Mouse (Mus musculus): ENCODE data around the gene Dpm1. TPM values are rescaled to one million over a fixed set of nuclear protein-coding genes. Genes with fewer than 3 reads are reported as not detected.
A peak's percentile ranks its signal among the peaks of the same experiment; 100 is the strongest.

Gene Dpm1
- polyA plus RNA-seq, 1 experiment from 2014 or later = 71.7 TPM

- H3K9me3 ChIP-seq (replicated peaks; ENCODE audit: control insufficient read depth, low read length) = no peaks in the 10 kb centered on the region
- H3K9ac ChIP-seq (ENCODE audit: low read length) = peak overlapping the region; percentile 100
- WGBS = under 1% methylated on average over 35 of the region's 49 CpGs
- H3K4me1 ChIP-seq (ENCODE audit: control insufficient read depth, insufficient read depth, low read length) = peaks cover 15% of the 10 kb centered on the region
- H3K36me3 ChIP-seq (ENCODE audit: control insufficient read depth, insufficient read depth, low read length) = peaks cover 41% of the 10 kb centered on the region
- H3K4me2 ChIP-seq (ENCODE audit: low read length) = peak overlapping the region; percentile 86
- H3K27ac ChIP-seq (ENCODE audit: low read depth, low read length) = peak overlapping the region; percentile 99
- DNase-seq (ENCODE audit: low spot score) = peak; percentile 39
- peak; percentile 29 for ATAC-seq
- peak overlapping the region; percentile 99 for H3K4me3 ChIP-seq (ENCODE audit: low read depth, low read length)
- H3K27me3 ChIP-seq (replicated peaks; ENCODE audit: control insufficient read depth, insufficient read depth, low read length) = no peaks in the 10 kb centered on the region
These were observed 24.4 kb downstream of the Dpm1 start for GRCm38 (mm10) chr2:168205681-168206631.

- H3K36me3 ChIP-seq (ENCODE audit: control insufficient read depth, insufficient read depth, low read length) = peaks cover 34% of the 10 kb centered on the region
- ATAC-seq (peak; percentile 29; the same call in 1 of the 2 replicates), DNase-seq (ENCODE audit: low spot score) (peak; percentile 94)
- 3% methylated on average over 6 of the region's 6 CpGs for WGBS
- no peaks in the 10 kb centered on the region for H3K27me3 ChIP-seq (replicated peaks; ENCODE audit: control insufficient read depth, insufficient read depth, low read length)
- H3K4me1 ChIP-seq (ENCODE audit: control insufficient read depth, insufficient read depth, low read length) = peaks cover 19% of the 10 kb centered on the region
- H3K4me2 ChIP-seq (ENCODE audit: low read length) = peak overlapping the region; percentile 86
- H3K9ac ChIP-seq (ENCODE audit: low read length) = peak overlapping the region; percentile 100
- no peaks in the 10 kb centered on the region for H3K9me3 ChIP-seq (replicated peaks; ENCODE audit: control insufficient read depth, low read length)
- peak overlapping the region; percentile 99 for H3K4me3 ChIP-seq (ENCODE audit: low read depth, low read length)
- peak overlapping the region; percentile 99 for H3K27ac ChIP-seq (ENCODE audit: low read depth, low read length)
These were observed 25.1 kb downstream of the Dpm1 start for GRCm38 (mm10) chr2:168205265-168205664.

- Histone ChIP-seq H3K9ac (ENCODE audit: low read length) (no peak overlapping the region; the same call in 1 of the 2 replicates), H3K36me3 (ENCODE audit: control insufficient read depth, insufficient read depth, low read length) (peaks cover 29% of the 10 kb centered on the region), H3K27ac (ENCODE audit: low read depth, low read length) (no peak overlapping the region), H3K9me3 (replicated peaks; ENCODE audit: control insufficient read depth, low read length) (no peaks in the 10 kb centered on the region), H3K4me1 (ENCODE audit: control insufficient read depth, insufficient read depth, low read length) (peaks cover 22% of the 10 kb centered on the region), H3K4me3 (ENCODE audit: low read depth, low read length) (peak overlapping the region; percentile 99), H3K27me3 (replicated peaks; ENCODE audit: control insufficient read depth, insufficient read depth, low read length) (no peaks in the 10 kb centered on the region), H3K4me2 (ENCODE audit: low read length) (peak overlapping the region; percentile 86)
- DNase-seq (ENCODE audit: low spot score) (no peak), ATAC-seq (no peak)
- WGBS = 88% methylated on average over 8 of the region's 8 CpGs
These were observed 25.9 kb downstream of the Dpm1 start for GRCm38 (mm10) chr2:168204476-168204999.

- ATAC-seq (no peak), DNase-seq (ENCODE audit: low spot score) (no peak)
- no peak overlapping the region for H3K4me2 ChIP-seq (ENCODE audit: low read length)
These were observed 30.2 kb downstream of the Dpm1 start for GRCm38 (mm10) chr2:168200014-168200691.

GRCm38 (mm10) chr2:168199476-168199875, 30.9 kb downstream of the Dpm1 start:
- 87% methylated on average over 4 of the region's 4 CpGs for WGBS
- no peak for DNase-seq (ENCODE audit: low spot score)
- Histone ChIP-seq H3K9ac (ENCODE audit: low read length) (no peak overlapping the region), H3K27me3 (replicated peaks; ENCODE audit: control insufficient read depth, insufficient read depth, low read length) (no peaks in the 10 kb centered on the region), H3K27ac (ENCODE audit: low read depth, low read length) (no peak overlapping the region), H3K4me2 (ENCODE audit: low read length) (no peak overlapping the region; the same call in 1 of the 2 replicates), H3K4me3 (ENCODE audit: low read depth, low read length) (no peak overlapping the region), H3K4me1 (ENCODE audit: control insufficient read depth, insufficient read depth, low read length) (peaks cover 43% of the 10 kb centered on the region), H3K9me3 (replicated peaks; ENCODE audit: control insufficient read depth, low read length) (no peaks in the 10 kb centered on the region), H3K36me3 (ENCODE audit: control insufficient read depth, insufficient read depth, low read length) (peaks cover 29% of the 10 kb centered on the region)
- no peak for ATAC-seq

More at GRCm38 (mm10) chr2:168200014-168200691, 30.2 kb downstream of the Dpm1 start:
- H3K4me3 ChIP-seq (ENCODE audit: low read depth, low read length) = no peak overlapping the region
- peaks cover 34% of the 10 kb centered on the region for H3K36me3 ChIP-seq (ENCODE audit: control insufficient read depth, insufficient read depth, low read length)
- no peaks in the 10 kb centered on the region for H3K27me3 ChIP-seq (replicated peaks; ENCODE audit: control insufficient read depth, insufficient read depth, low read length)
- peaks cover 48% of the 10 kb centered on the region for H3K4me1 ChIP-seq (ENCODE audit: control insufficient read depth, insufficient read depth, low read length)
- 88% methylated on average over 5 of the region's 5 CpGs for WGBS
- no peaks in the 10 kb centered on the region for H3K9me3 ChIP-seq (replicated peaks; ENCODE audit: control insufficient read depth, low read length)
- no peak overlapping the region for H3K9ac ChIP-seq (ENCODE audit: low read length)
- H3K27ac ChIP-seq (ENCODE audit: low read depth, low read length) = no peak overlapping the region

GRCm38 (mm10) chr2:168198421-168198820, 32.0 kb downstream of the Dpm1 start:
- Histone ChIP-seq H3K9ac (ENCODE audit: low read length) (no peak overlapping the region), H3K4me2 (ENCODE audit: low read length) (no peak overlapping the region)
- 81% methylated on average over 1 of the region's 1 CpGs for WGBS

GRCm38 (mm10) chr2:168195721-168196120, 34.7 kb downstream of the Dpm1 start:
- H3K4me1 ChIP-seq (ENCODE audit: control insufficient read depth, insufficient read depth, low read length) = peaks cover 35% of the 10 kb centered on the region
- no peaks in the 10 kb centered on the region for H3K27me3 ChIP-seq (replicated peaks; ENCODE audit: control insufficient read depth, insufficient read depth, low read length)
- WGBS = 55% methylated on average over 2 of the region's 2 CpGs
- no peak overlapping the region for H3K4me2 ChIP-seq (ENCODE audit: low read length)
- DNase-seq (ENCODE audit: low spot score) = no peak
- no peak overlapping the region for H3K4me3 ChIP-seq (ENCODE audit: low read depth, low read length)
- peaks cover 16% of the 10 kb centered on the region; the same call in 1 of the 2 replicates for H3K36me3 ChIP-seq (ENCODE audit: control insufficient read depth, insufficient read depth, low read length)
- no peak overlapping the region for H3K9ac ChIP-seq (ENCODE audit: low read length)
- H3K27ac ChIP-seq (ENCODE audit: low read depth, low read length) = no peak overlapping the region
- no peaks in the 10 kb centered on the region for H3K9me3 ChIP-seq (replicated peaks; ENCODE audit: control insufficient read depth, low read length)
- no peak for ATAC-seq

More at GRCm38 (mm10) chr2:168198421-168198820, 32.0 kb downstream of the Dpm1 start:
- H3K36me3 ChIP-seq (ENCODE audit: control insufficient read depth, insufficient read depth, low read length) = peaks cover 20% of the 10 kb centered on the region
- ATAC-seq (0 out of 2 replicates have a peak, but pooled peaks have one; percentile 55), DNase-seq (ENCODE audit: low spot score) (peak; percentile 54)
- no peak overlapping the region for H3K4me3 ChIP-seq (ENCODE audit: low read depth, low read length)
- H3K27ac ChIP-seq (ENCODE audit: low read depth, low read length) = no peak overlapping the region
- H3K4me1 ChIP-seq (ENCODE audit: control insufficient read depth, insufficient read depth, low read length) = peaks cover 37% of the 10 kb centered on the region
- H3K27me3 ChIP-seq (replicated peaks; ENCODE audit: control insufficient read depth, insufficient read depth, low read length) = no peaks in the 10 kb centered on the region
- H3K9me3 ChIP-seq (replicated peaks; ENCODE audit: control insufficient read depth, low read length) = no peaks in the 10 kb centered on the region

GRCm38 (mm10) chr2:168193685-168194084, 36.7 kb downstream of the Dpm1 start:
- DNase-seq (ENCODE audit: low spot score) = no peak
- 75% methylated on average over 2 of the region's 2 CpGs for WGBS

More at GRCm38 (mm10) chr2:168193685-168194084, 36.7 kb downstream of the Dpm1 start:
- no peak overlapping the region for H3K4me2 ChIP-seq (ENCODE audit: low read length)
- no peaks in the 10 kb centered on the region for H3K9me3 ChIP-seq (replicated peaks; ENCODE audit: control insufficient read depth, low read length)
- no peak overlapping the region for H3K27ac ChIP-seq (ENCODE audit: low read depth, low read length)
- no peak overlapping the region for H3K4me3 ChIP-seq (ENCODE audit: low read depth, low read length)
- no peaks in the 10 kb centered on the region for H3K27me3 ChIP-seq (replicated peaks; ENCODE audit: control insufficient read depth, insufficient read depth, low read length)
- no peak overlapping the region for H3K9ac ChIP-seq (ENCODE audit: low read length)
- ATAC-seq = no peak
- H3K4me1 ChIP-seq (ENCODE audit: control insufficient read depth, insufficient read depth, low read length) = peaks cover 20% of the 10 kb centered on the region
- peaks cover 14% of the 10 kb centered on the region; the same call in 1 of the 2 replicates for H3K36me3 ChIP-seq (ENCODE audit: control insufficient read depth, insufficient read depth, low read length)

All from forebrain, embryonic 14.5 days (tissue).